Mouse (Mus musculus): ENCODE measurements around the gene Ccdc160.
A peak's percentile ranks its signal among the peaks of the same experiment; 100 is the strongest.

Gene Ccdc160

GRCm38 (mm10) chrX:52790980-52791593 lies at the start of gene Ccdc160:
Ccdc160 (plus strand) TSS chrX:52791200.
- DNase-seq, result peak; percentile 68

GRCm38 (mm10) chrX:52743781-52744180 lies 47.2 kb upstream of the Ccdc160 start:
- DNase-seq, result no peak

GRCm38 (mm10) chrX:52744201-52745051 lies 46.6 kb upstream of the Ccdc160 start:
- DNase-seq, result peak; percentile 1

GRCm38 (mm10) chrX:52745462-52745861 lies 45.5 kb upstream of the Ccdc160 start:
- DNase-seq, result no peak

GRCm38 (mm10) chrX:52745917-52746316 lies 45.1 kb upstream of the Ccdc160 start:
- DNase-seq, result no peak

- DNase-seq, result no peak
Observed at GRCm38 (mm10) chrX:52746849-52747248, 44.2 kb upstream of the Ccdc160 start.

- no peak for DNase-seq
Observed at GRCm38 (mm10) chrX:52753491-52754085, 37.4 kb upstream of the Ccdc160 start.

GRCm38 (mm10) chrX:52757164-52757563 lies 33.8 kb upstream of the Ccdc160 start:
- no peak for DNase-seq

GRCm38 (mm10) chrX:52759232-52759631 lies 31.8 kb upstream of the Ccdc160 start:
- no peak for DNase-seq

GRCm38 (mm10) chrX:52760191-52760945 lies 30.6 kb upstream of the Ccdc160 start:
- no peak for DNase-seq

- no peak for DNase-seq
Observed at GRCm38 (mm10) chrX:52762221-52762620, 28.8 kb upstream of the Ccdc160 start.

- peak; percentile 16 for DNase-seq
Observed at GRCm38 (mm10) chrX:52775973-52776372, 15.0 kb upstream of the Ccdc160 start.

- no peak for DNase-seq
Observed at GRCm38 (mm10) chrX:52777671-52778070, 13.3 kb upstream of the Ccdc160 start.

GRCm38 (mm10) chrX:52783898-52784297 lies 7.1 kb upstream of the Ccdc160 start:
- no peak for DNase-seq

GRCm38 (mm10) chrX:52791944-52792719 lies 1.1 kb downstream of the Ccdc160 start:
- DNase-seq, result peak; percentile 5

GRCm38 (mm10) chrX:52792861-52793260 lies 1.9 kb downstream of the Ccdc160 start:
- DNase-seq, result no peak

- no peak for DNase-seq
Observed at GRCm38 (mm10) chrX:52795816-52796215, 4.8 kb downstream of the Ccdc160 start.

- DNase-seq, result no peak
Observed at GRCm38 (mm10) chrX:52797031-52797625, 6.1 kb downstream of the Ccdc160 start.

GRCm38 (mm10) chrX:52798255-52798654 lies 7.3 kb downstream of the Ccdc160 start:
- no peak for DNase-seq

GRCm38 (mm10) chrX:52799566-52799965 lies 8.6 kb downstream of the Ccdc160 start:
- DNase-seq, result no peak

GRCm38 (mm10) chrX:52819338-52819737 lies 28.3 kb downstream of the Ccdc160 start:
- DNase-seq, result no peak

Data from lung, postnatal 14 days (tissue).